Mouse (Mus musculus) midbrain, postnatal 0 days (tissue): ENCODE data around the gene Prkcq. TPM values are rescaled to one million over a fixed set of nuclear protein-coding genes. Genes with fewer than 3 reads are reported as not detected.

ENCODE experiments used
- ATAC-seq: fragments of 200-750 bp; cut with Nextera tagmentation; 2 replicates; pipeline ENCODE4 v1.8.0; 2017; ENCODE audit warnings: moderate number of reproducible peaks, mild to moderate bottlenecking, moderate TSS enrichment, moderate library complexity; ENCODE audit not compliant: low FRiP score
- DNase-seq: peaks from one replicate; pipeline ENCODE4 v3.0.0-alpha.2; 2015; ENCODE audit warnings: low spot score
- H3K27ac ChIP-seq: fragments of 300-500 bp; sonication (generic); 2 replicates; pipeline ENCODE4 v1.5.1; 2014; ENCODE audit warnings: low read depth, mild to moderate bottlenecking, low read length, mixed read lengths
- H3K27me3 ChIP-seq: fragments of 300-500 bp; sonication (generic); 2 replicates; pipeline ENCODE4 v1.6.1; 2014; ENCODE audit warnings: low read length, control low read depth, mixed read lengths; ENCODE audit not compliant: insufficient read depth
- H3K36me3 ChIP-seq: fragments of 300-500 bp; sonication (generic); 2 replicates; pipeline ENCODE4 v1.6.1; 2014; ENCODE audit warnings: low read length, control low read depth, mixed read lengths; ENCODE audit not compliant: insufficient read depth
- H3K4me1 ChIP-seq: fragments of 300-500 bp; sonication (generic); 2 replicates; pipeline ENCODE4 v1.6.1; 2014; ENCODE audit warnings: mild to moderate bottlenecking, control low read depth, antibody characterized with exemption, low read length, mixed read lengths; ENCODE audit not compliant: insufficient read depth
- H3K4me2 ChIP-seq: fragments of 300-500 bp; sonication (generic); 2 replicates; pipeline ENCODE4 v1.6.1; 2014; ENCODE audit warnings: low read depth, mild to moderate bottlenecking, low read length, mixed read lengths; ENCODE audit not compliant: poor library complexity, severe bottlenecking
- H3K4me3 ChIP-seq: fragments of 300-500 bp; sonication (generic); 2 replicates; pipeline ENCODE4 v1.5.1; 2014; ENCODE audit warnings: low read depth, mild to moderate bottlenecking, low read length, moderate library complexity
- H3K9ac ChIP-seq: fragments of 300-500 bp; sonication (generic); replicated peaks from 2 replicates; pipeline ENCODE4 v1.6.1; 2014; ENCODE audit warnings: mild to moderate bottlenecking, low read length, moderate library complexity, mixed read lengths; ENCODE audit not compliant: poor library complexity, severe bottlenecking
- H3K9me3 ChIP-seq: fragments of 300-500 bp; sonication (generic); 2 replicates; pipeline ENCODE4 v1.6.1; 2016; ENCODE audit warnings: low read length, control low read depth
- CTCF ChIP-seq: IDR thresholded peaks from 2 replicates; pipeline ENCODE4 v1.5.1; 2016; ENCODE audit warnings: antibody characterized with exemption, mild to moderate bottlenecking
- WGBS: fragments of 180-500 bp; shearing (Covaris S2); extraction: QIAGEN DNeasy Blood & Tissue Kit; methylation state at CpG from one replicate; pipeline ENCODE4 v1.1.7; 2014; 5-methylcytosine and 5-hydroxymethylcytosine counted together
- polyA plus RNA-seq: library from polyadenylated mRNA; unstranded; fragments of >200 nt; fragmentation: Nextera tagmentation; extraction: Ambion mirVana; gene quantifications from 2 replicates; pipeline ENCODE4 v1.2.1, GENCODE M21; 2015
- total RNA-seq: library from RNA; depleted of rRNA; stranded (reverse); fragments of >200 nt; gene quantifications from 2 replicates; pipeline ENCODE4 v1.2.3, GENCODE M21; 2014

Prkcq gene
- total and polyA plus RNA-seq, 2 experiments from 2014 or later = 7.1 to 8.2 TPM

DNA sequence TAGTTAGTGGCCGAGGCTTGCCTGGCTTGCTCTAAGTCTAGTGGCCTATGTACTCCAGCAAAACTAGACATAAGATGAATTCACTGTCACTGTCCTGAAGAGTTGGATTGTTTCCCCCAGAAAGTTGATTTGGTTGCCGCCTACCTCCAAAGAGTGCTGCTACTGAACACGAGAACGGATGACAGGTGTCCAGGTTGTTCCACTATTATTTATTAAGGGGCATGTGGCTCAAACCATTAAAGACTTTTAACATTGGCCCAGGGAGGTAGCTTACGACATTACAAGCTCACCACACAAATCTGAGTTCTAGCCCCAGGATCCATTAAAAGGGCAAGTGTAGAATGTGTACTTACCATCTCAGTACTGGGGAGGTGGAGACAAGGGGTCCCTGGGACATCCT, 92.9 kb downstream of the Prkcq start:
- H3K9ac ChIP-seq = no peak overlapping the region
- no peaks in the 10 kb centered on the region for H3K36me3 ChIP-seq
- no peaks in the 10 kb centered on the region for H3K4me1 ChIP-seq
- no peaks in the 10 kb centered on the region for H3K9me3 ChIP-seq
- DNase-seq = no peak
- no peak overlapping the region for H3K27ac ChIP-seq
- WGBS = 96% methylated on average over 5 of the region's 5 CpGs
- no peak overlapping the region for H3K4me3 ChIP-seq
- H3K4me2 ChIP-seq = no peak overlapping the region
- no peaks in the 10 kb centered on the region for H3K27me3 ChIP-seq
- no peak for ATAC-seq
- no peak for TF ChIP-seq CTCF

DNA sequence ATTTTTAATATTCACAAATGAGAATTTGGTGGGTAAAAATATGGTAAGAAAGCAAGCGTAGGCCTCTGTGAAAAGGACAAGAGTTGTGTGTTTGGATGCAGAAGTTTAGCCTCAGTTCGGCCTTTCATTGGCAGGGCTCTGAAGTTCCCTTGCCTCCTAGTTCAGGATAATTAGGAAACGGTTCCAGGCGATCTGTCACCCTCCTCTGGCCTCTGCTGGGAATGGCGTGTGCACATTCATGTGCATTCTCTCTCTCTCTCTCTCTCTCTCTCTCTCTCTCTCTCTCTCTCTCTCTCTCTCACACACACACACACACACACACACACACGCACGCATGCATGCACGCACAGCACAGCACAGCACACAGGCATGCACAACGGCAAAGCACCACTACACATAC, 93.5 kb downstream of the Prkcq start:
- H3K9ac ChIP-seq = no peak overlapping the region
- H3K4me1 ChIP-seq = no peaks in the 10 kb centered on the region
- H3K9me3 ChIP-seq = no peaks in the 10 kb centered on the region
- TF ChIP-seq CTCF = peak; percentile 54
- WGBS = 79% methylated on average over 9 of the region's 9 CpGs
- DNase-seq (peak; percentile 33), ATAC-seq (no peak)
- H3K27ac ChIP-seq = no peak overlapping the region
- no peaks in the 10 kb centered on the region for H3K36me3 ChIP-seq
- no peaks in the 10 kb centered on the region for H3K27me3 ChIP-seq
- H3K4me3 ChIP-seq = no peak overlapping the region
- H3K4me2 ChIP-seq = no peak overlapping the region

DNA sequence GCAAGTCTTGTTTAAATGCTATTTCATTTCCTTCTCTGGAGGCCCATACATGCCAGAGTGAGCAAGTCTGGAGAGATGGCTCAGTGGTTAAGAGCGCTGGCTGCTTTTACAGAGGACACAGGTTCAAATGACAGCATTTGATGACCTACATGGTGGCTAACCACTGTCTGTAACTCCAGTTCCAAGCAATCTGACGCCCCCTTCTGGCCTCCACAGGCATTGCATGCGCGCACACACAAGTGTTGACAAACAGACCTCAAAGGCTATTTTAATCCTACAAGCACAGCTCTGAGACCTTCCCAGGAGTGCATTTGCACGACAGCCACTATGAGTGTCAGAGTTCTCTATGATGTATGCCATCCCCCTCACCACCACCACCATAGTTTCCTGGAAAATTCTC, 94.4 kb downstream of the Prkcq start:
- no peak overlapping the region for H3K4me3 ChIP-seq
- H3K4me2 ChIP-seq = no peak overlapping the region
- H3K9me3 ChIP-seq = no peaks in the 10 kb centered on the region
- WGBS = 71% methylated on average over 5 of the region's 5 CpGs
- no peaks in the 10 kb centered on the region for H3K27me3 ChIP-seq
- DNase-seq (no peak), ATAC-seq (no peak)
- H3K4me1 ChIP-seq = no peaks in the 10 kb centered on the region
- no peak overlapping the region for H3K27ac ChIP-seq
- no peak overlapping the region for H3K9ac ChIP-seq
- TF ChIP-seq CTCF = peak; percentile 37
- no peaks in the 10 kb centered on the region for H3K36me3 ChIP-seq

DNA sequence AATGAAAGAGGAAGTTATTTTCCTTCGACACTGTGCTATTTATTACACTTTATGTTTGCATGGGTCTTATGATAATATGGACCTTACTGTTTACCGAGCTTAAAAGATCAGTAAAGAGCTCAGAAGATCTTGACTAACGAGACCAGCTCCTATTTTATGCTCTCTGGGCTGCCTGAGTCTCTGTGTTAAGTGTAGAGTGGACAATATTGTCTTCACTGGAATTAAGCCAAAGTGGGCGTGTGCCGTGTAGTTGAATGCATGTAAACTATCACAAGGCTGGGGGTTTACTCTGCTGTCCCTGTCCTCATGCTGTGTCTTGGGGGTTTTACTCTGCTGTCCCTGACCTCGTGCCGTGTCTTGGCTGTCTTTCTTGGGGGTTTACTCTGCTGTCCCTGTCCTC, 107.1 kb downstream of the Prkcq start:
- WGBS = 73% methylated on average over 7 of the region's 7 CpGs

DNA sequence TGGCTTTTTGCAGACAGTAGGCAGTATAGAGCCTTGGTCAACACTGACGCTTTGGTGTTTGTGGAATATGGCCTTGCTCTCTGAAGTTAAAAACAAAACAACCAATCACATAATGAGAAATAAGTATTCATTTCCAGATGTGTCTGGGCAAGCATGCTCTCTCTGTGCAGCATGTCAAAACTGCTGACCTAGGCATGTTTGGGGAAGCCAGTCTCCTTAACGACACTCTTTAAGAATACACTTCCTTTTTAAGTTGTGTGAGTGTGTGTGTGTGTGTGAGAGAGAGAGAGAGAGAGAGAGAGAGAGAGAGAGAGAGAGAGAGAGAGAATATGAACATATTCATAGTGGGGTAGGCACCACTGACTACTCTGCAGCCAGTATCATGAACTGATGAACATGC, 108.3 kb downstream of the Prkcq start:
- no peaks in the 10 kb centered on the region for H3K4me1 ChIP-seq
- no peak overlapping the region for H3K9ac ChIP-seq
- H3K9me3 ChIP-seq = no peaks in the 10 kb centered on the region
- H3K27me3 ChIP-seq = no peaks in the 10 kb centered on the region
- ATAC-seq (no peak), DNase-seq (no peak)
- 84% methylated on average over 2 of the region's 2 CpGs for WGBS
- H3K4me3 ChIP-seq = no peak overlapping the region
- no peak overlapping the region for H3K4me2 ChIP-seq
- no peaks in the 10 kb centered on the region for H3K36me3 ChIP-seq
- no peak overlapping the region for H3K27ac ChIP-seq
- TF ChIP-seq CTCF = no peak

More for the DNA sequence above, 107.1 kb downstream of the Prkcq start:
- Histone ChIP-seq H3K36me3 (no peaks in the 10 kb centered on the region), H3K9me3 (no peaks in the 10 kb centered on the region), H3K4me1 (no peaks in the 10 kb centered on the region), H3K27me3 (no peaks in the 10 kb centered on the region), H3K4me3 (no peak overlapping the region), H3K4me2 (no peak overlapping the region), H3K9ac (no peak overlapping the region), H3K27ac (no peak overlapping the region)
- DNase-seq (no peak), ATAC-seq (no peak)
- no peak for TF ChIP-seq CTCF

DNA sequence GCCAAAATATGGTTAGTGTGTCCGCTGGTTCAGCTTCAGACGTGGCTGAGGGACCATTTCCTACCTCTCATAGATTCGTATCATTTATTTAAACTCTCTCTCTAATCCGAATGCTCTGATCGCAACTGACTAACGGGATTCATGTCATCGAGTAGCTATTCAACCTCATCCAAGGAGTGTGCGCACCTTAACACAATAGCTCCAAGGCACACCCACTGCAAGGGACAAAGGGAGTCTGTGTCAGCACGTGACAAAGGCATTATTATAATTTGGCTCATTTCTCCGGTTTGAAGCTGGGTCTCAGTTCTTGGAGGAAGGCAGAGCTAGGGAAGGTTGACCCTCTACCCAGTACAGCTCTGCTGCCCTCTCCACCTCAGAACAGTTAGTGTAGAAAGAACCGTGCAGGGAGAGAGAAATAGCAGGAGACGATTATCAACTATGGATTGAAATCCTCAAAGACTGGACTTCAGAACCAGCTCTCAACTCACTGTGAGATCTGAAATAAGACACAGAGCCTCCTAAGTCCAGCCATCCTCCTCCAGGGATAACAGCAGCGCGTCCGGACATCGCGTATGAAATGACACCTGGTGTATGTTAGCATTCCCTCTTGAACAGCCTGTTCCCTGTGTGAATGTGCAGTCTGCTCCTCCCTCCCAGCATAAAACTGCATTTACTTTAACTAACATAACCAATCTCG, 116.1 kb downstream of the Prkcq start:
- Histone ChIP-seq H3K27ac (no peak overlapping the region), H3K36me3 (no peaks in the 10 kb centered on the region), H3K9me3 (no peaks in the 10 kb centered on the region), H3K4me2 (peak overlapping the region; percentile 37), H3K9ac (no peak overlapping the region; the same call in 1 of the 2 replicates), H3K27me3 (no peaks in the 10 kb centered on the region), H3K4me1 (no peaks in the 10 kb centered on the region), H3K4me3 (no peak overlapping the region)
- DNase-seq (no peak), ATAC-seq (peak; percentile 64; the same call in 1 of the 2 replicates)
- TF ChIP-seq CTCF = no peak
- 66% methylated on average over 18 of the region's 18 CpGs for WGBS
